In the genomic region with DNA sequence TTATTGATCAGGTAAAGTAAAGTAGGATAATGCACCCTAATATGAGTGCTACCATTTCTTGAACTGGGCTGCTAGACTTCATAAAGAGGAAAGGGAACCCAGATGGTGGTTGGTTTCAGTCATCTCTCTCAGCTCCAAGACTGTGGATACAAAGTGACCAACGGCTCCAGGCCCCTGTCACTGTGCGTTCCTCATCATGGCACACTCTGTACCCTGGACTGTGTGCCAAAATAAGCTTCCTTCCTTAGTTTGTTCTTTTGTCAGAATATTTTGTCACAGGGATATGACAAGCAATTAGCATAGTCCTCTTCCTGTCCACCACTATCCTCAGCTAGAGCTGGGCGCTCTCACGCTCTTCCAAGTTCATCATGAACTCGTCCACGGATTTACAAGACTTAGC, we compare ENCODE assay signal across 18 mouse cellular contexts.
"Had no signal": no experiment of that assay in that cellular context is flagged by ENCODE, and none has a peak within 500 bp of the region (broad histone marks: within the 10 kb centered on the region; RNA-seq: fewer than 3 reads in every experiment).

No protein-coding gene starts in this region.

- H3K27ac ChIP-seq: liver, embryonic 13.5 days; liver, embryonic 15.5 days; lung, embryonic 15.5 days; macrophage; midbrain, embryonic 13.5 days; midbrain, embryonic 15.5 days; neural tube, embryonic 12.5 days; stomach, embryonic 15.5 days; stomach, postnatal 0 days had no signal

- ATAC-seq: liver, postnatal 0 days; midbrain, embryonic 13.5 days; midbrain, embryonic 15.5 days had no signal

- H3K9ac ChIP-seq: liver, embryonic 13.5 days; liver, embryonic 15.5 days; liver, postnatal 0 days; lung, embryonic 15.5 days; midbrain, embryonic 13.5 days; midbrain, embryonic 15.5 days; neural tube, embryonic 12.5 days; stomach, embryonic 15.5 days had no signal

- H3K4me3 ChIP-seq: liver, embryonic 13.5 days; liver, embryonic 15.5 days; lung, embryonic 15.5 days; megakaryocyte, embryonic 14.5 days; midbrain, embryonic 13.5 days; midbrain, embryonic 15.5 days; myocyte; neural tube, embryonic 12.5 days; stomach, embryonic 15.5 days had no signal

- H3K4me2 ChIP-seq: liver, embryonic 11.5 days; liver, embryonic 13.5 days; liver, embryonic 15.5 days; lung, embryonic 15.5 days; midbrain, embryonic 11.5 days; midbrain, embryonic 13.5 days; midbrain, embryonic 15.5 days; neural tube, embryonic 12.5 days; stomach, embryonic 15.5 days had no signal

- H3K9me3 ChIP-seq: liver, embryonic 13.5 days; liver, embryonic 15.5 days; lung, embryonic 15.5 days; midbrain, embryonic 13.5 days; midbrain, embryonic 15.5 days; neural tube, embryonic 12.5 days; stomach, embryonic 15.5 days had no signal

- H3K4me1 ChIP-seq: liver, embryonic 13.5 days; liver, embryonic 15.5 days; lung, embryonic 15.5 days; megakaryocyte, embryonic 14.5 days; midbrain, embryonic 13.5 days; midbrain, embryonic 15.5 days; neural tube, embryonic 12.5 days; stomach, embryonic 15.5 days had no signal

- H3K36me3 ChIP-seq: liver, embryonic 13.5 days; liver, embryonic 15.5 days; lung, embryonic 15.5 days; midbrain, embryonic 13.5 days; midbrain, embryonic 15.5 days; neural tube, embryonic 12.5 days; stomach, embryonic 15.5 days had no signal

- H3K27me3 ChIP-seq: liver, embryonic 13.5 days; liver, embryonic 15.5 days; lung, embryonic 15.5 days; megakaryocyte, embryonic 14.5 days; midbrain, embryonic 13.5 days; midbrain, embryonic 15.5 days; neural tube, embryonic 12.5 days; stomach, embryonic 15.5 days had no signal

- DNase-seq: liver, embryonic 13.5 days; liver, postnatal 0 days; right cerebral cortex, postnatal 14 days; thymus, adult 2 months; thymus, postnatal 25 days; thymus, postnatal 4 days had no signal
